Mouse (Mus musculus) embryonic facial prominence, embryonic 13.5 days (tissue): Measurements from ENCODE around the gene Tbc1d2. TPM values are rescaled to one million over a fixed set of nuclear protein-coding genes. Genes with fewer than 3 reads are reported as not detected.

Source experiments
- ATAC-seq: fragments of 200-750 bp; cut with Nextera tagmentation; 2 replicates; pipeline ENCODE4 v1.8.0; 2017; ENCODE audit warnings: low read depth; ENCODE audit not compliant: insufficient number of reproducible peaks, insufficient read depth, low FRiP score, low TSS enrichment
- H3K27ac ChIP-seq: fragments of 300-500 bp; sonication (generic); 2 replicates; pipeline ENCODE4 v1.5.1; 2015; ENCODE audit warnings: moderate library complexity, mild to moderate bottlenecking, inconsistent platforms
- H3K27me3 ChIP-seq: fragments of 300-500 bp; sonication (generic); 2 replicates; pipeline ENCODE4 v1.6.1; 2015; ENCODE audit warnings: mild to moderate bottlenecking, inconsistent platforms
- H3K36me3 ChIP-seq: fragments of 300-500 bp; sonication (generic); 2 replicates; pipeline ENCODE4 v1.6.1; 2015; ENCODE audit warnings: mild to moderate bottlenecking, inconsistent platforms
- H3K4me1 ChIP-seq: fragments of 300-500 bp; sonication (generic); 2 replicates; pipeline ENCODE4 v1.6.1; 2015; ENCODE audit warnings: inconsistent platforms
- H3K4me2 ChIP-seq: fragments of 300-500 bp; sonication (generic); 2 replicates; pipeline ENCODE4 v1.6.1; 2015; ENCODE audit warnings: moderate library complexity, mild to moderate bottlenecking, inconsistent platforms
- H3K4me3 ChIP-seq: fragments of 300-500 bp; sonication (generic); 2 replicates; pipeline ENCODE4 v1.5.1; 2015; ENCODE audit warnings: mild to moderate bottlenecking, inconsistent platforms
- H3K9ac ChIP-seq: fragments of 300-500 bp; sonication (generic); 2 replicates; pipeline ENCODE4 v1.6.1; 2015; ENCODE audit warnings: mild to moderate bottlenecking, inconsistent platforms
- H3K9me3 ChIP-seq: fragments of 300-500 bp; sonication (generic); 2 replicates; pipeline ENCODE4 v1.6.1; 2016; ENCODE audit warnings: inconsistent platforms
- WGBS: fragments of 180-500 bp; shearing (Covaris S2); methylation state at CpG from one replicate; pipeline ENCODE4 v1.1.7; 2015; ENCODE audit warnings: mixed read lengths; 5-methylcytosine and 5-hydroxymethylcytosine counted together
- polyA plus RNA-seq: library from polyadenylated mRNA; unstranded; fragments of >200 nt; fragmentation: Nextera tagmentation; extraction: Ambion mirVana; gene quantifications from 2 replicates; pipeline ENCODE4 v1.2.1, GENCODE M21; 2015

The Tbc1d2 gene
- polyA plus RNA-seq = 2.0 and 2.8 TPM in 2 replicates

GRCm38 (mm10) chr4:46650086-46650753 is at the start of gene Tbc1d2:
Gene Tbc1d2 (minus strand): TSS chr4:46650209.
- Histone ChIP-seq H3K4me2 (peak within 1 kb of the TSS; percentile 95), H3K9me3 (no peaks in the 10 kb centered on the region), H3K27me3 (peaks cover 43% of the 10 kb centered on the region), H3K9ac (peak within 1 kb of the TSS; percentile 81), H3K4me1 (peaks cover 13% of the 10 kb centered on the region), H3K36me3 (no peaks in the 10 kb centered on the region), H3K27ac (peak within 1 kb of the TSS; percentile 90), H3K4me3 (peak within 1 kb of the TSS; percentile 71)
- WGBS = under 1% methylated on average over 69 of the region's 69 CpGs
- peak; percentile 92 for ATAC-seq

- WGBS = 76% methylated on average over 6 of the region's 6 CpGs
- Histone ChIP-seq H3K36me3 (no peaks in the 10 kb centered on the region), H3K9me3 (peaks cover 2% of the 10 kb centered on the region; the same call in 1 of the 2 replicates), H3K4me2 (no peak overlapping the region), H3K4me3 (no peak overlapping the region), H3K4me1 (no peaks in the 10 kb centered on the region), H3K27ac (no peak overlapping the region), H3K9ac (no peak overlapping the region), H3K27me3 (no peaks in the 10 kb centered on the region)
- ATAC-seq = no peak
These were observed 46.5 kb upstream of the Tbc1d2 start for GRCm38 (mm10) chr4:46696467-46696866.

GRCm38 (mm10) chr4:46690565-46690964 is 40.6 kb upstream of the Tbc1d2 start:
- no peak overlapping the region for H3K4me2 ChIP-seq
- no peak overlapping the region for H3K27ac ChIP-seq
- peaks cover 20% of the 10 kb centered on the region for H3K27me3 ChIP-seq
- no peak overlapping the region for H3K4me3 ChIP-seq
- peaks cover 6% of the 10 kb centered on the region; the same call in 1 of the 2 replicates for H3K9me3 ChIP-seq
- no peaks in the 10 kb centered on the region for H3K36me3 ChIP-seq
- H3K9ac ChIP-seq = no peak overlapping the region
- no peak for ATAC-seq
- H3K4me1 ChIP-seq = no peaks in the 10 kb centered on the region
- WGBS = 80% methylated on average over 8 of the region's 8 CpGs

- no peak overlapping the region for H3K27ac ChIP-seq
- no peak overlapping the region for H3K9ac ChIP-seq
- no peak for ATAC-seq
- no peak overlapping the region for H3K4me3 ChIP-seq
- WGBS = 81% methylated on average over 8 of the region's 8 CpGs
- H3K9me3 ChIP-seq = peaks cover 6% of the 10 kb centered on the region; the same call in 1 of the 2 replicates
- H3K36me3 ChIP-seq = no peaks in the 10 kb centered on the region
- no peaks in the 10 kb centered on the region for H3K4me1 ChIP-seq
- peaks cover 20% of the 10 kb centered on the region for H3K27me3 ChIP-seq
- no peak overlapping the region for H3K4me2 ChIP-seq
These were observed 40.0 kb upstream of the Tbc1d2 start for GRCm38 (mm10) chr4:46690023-46690420.

GRCm38 (mm10) chr4:46689397-46690022 is 39.5 kb upstream of the Tbc1d2 start:
- H3K9ac ChIP-seq = no peak overlapping the region
- H3K4me2 ChIP-seq = no peak overlapping the region
- H3K36me3 ChIP-seq = no peaks in the 10 kb centered on the region
- H3K27ac ChIP-seq = no peak overlapping the region
- WGBS = 42% methylated on average over 15 of the region's 15 CpGs
- peaks cover 20% of the 10 kb centered on the region for H3K27me3 ChIP-seq
- no peaks in the 10 kb centered on the region for H3K4me1 ChIP-seq
- H3K4me3 ChIP-seq = no peak overlapping the region
- H3K9me3 ChIP-seq = peaks cover 6% of the 10 kb centered on the region; the same call in 1 of the 2 replicates
- no peak for ATAC-seq

GRCm38 (mm10) chr4:46688213-46688832 is 38.3 kb upstream of the Tbc1d2 start:
- Histone ChIP-seq H3K36me3 (no peaks in the 10 kb centered on the region), H3K27ac (no peak overlapping the region), H3K9me3 (peaks cover 6% of the 10 kb centered on the region; the same call in 1 of the 2 replicates), H3K4me1 (no peaks in the 10 kb centered on the region), H3K4me3 (no peak overlapping the region), H3K9ac (no peak overlapping the region), H3K4me2 (no peak overlapping the region), H3K27me3 (peaks cover 20% of the 10 kb centered on the region)
- WGBS = 70% methylated on average over 14 of the region's 14 CpGs
- no peak for ATAC-seq

GRCm38 (mm10) chr4:46684160-46684559 is 34.2 kb upstream of the Tbc1d2 start:
- 79% methylated on average over 6 of the region's 6 CpGs for WGBS
- H3K36me3 ChIP-seq = no peaks in the 10 kb centered on the region

GRCm38 (mm10) chr4:46676646-46677045 is 26.6 kb upstream of the Tbc1d2 start:
- Histone ChIP-seq H3K27me3 (no peaks in the 10 kb centered on the region), H3K4me2 (no peak overlapping the region), H3K27ac (no peak overlapping the region), H3K36me3 (no peaks in the 10 kb centered on the region), H3K9ac (no peak overlapping the region), H3K9me3 (no peaks in the 10 kb centered on the region), H3K4me1 (no peaks in the 10 kb centered on the region), H3K4me3 (no peak overlapping the region)
- WGBS = 76% methylated on average over 3 of the region's 3 CpGs
- no peak for ATAC-seq

More at GRCm38 (mm10) chr4:46684160-46684559, 34.2 kb upstream of the Tbc1d2 start:
- Histone ChIP-seq H3K9me3 (no peaks in the 10 kb centered on the region), H3K27me3 (peaks cover 7% of the 10 kb centered on the region), H3K27ac (no peak overlapping the region), H3K4me1 (no peaks in the 10 kb centered on the region), H3K9ac (no peak overlapping the region), H3K4me3 (no peak overlapping the region), H3K4me2 (no peak overlapping the region)
- no peak for ATAC-seq

- Histone ChIP-seq H3K4me2 (no peak overlapping the region), H3K9ac (no peak overlapping the region), H3K36me3 (no peaks in the 10 kb centered on the region), H3K4me3 (no peak overlapping the region), H3K27me3 (no peaks in the 10 kb centered on the region), H3K27ac (no peak overlapping the region), H3K4me1 (no peaks in the 10 kb centered on the region), H3K9me3 (no peaks in the 10 kb centered on the region)
- 54% methylated on average over 4 of the region's 4 CpGs for WGBS
- ATAC-seq = no peak
These were observed 26.0 kb upstream of the Tbc1d2 start for GRCm38 (mm10) chr4:46675992-46676391.

GRCm38 (mm10) chr4:46675272-46675785 is 25.3 kb upstream of the Tbc1d2 start:
- WGBS = 66% methylated on average over 11 of the region's 11 CpGs
- H3K9ac ChIP-seq = no peak overlapping the region
- H3K4me1 ChIP-seq = no peaks in the 10 kb centered on the region
- H3K36me3 ChIP-seq = no peaks in the 10 kb centered on the region
- no peak overlapping the region for H3K4me3 ChIP-seq
- ATAC-seq = no peak
- H3K9me3 ChIP-seq = no peaks in the 10 kb centered on the region
- no peak overlapping the region for H3K4me2 ChIP-seq
- H3K27me3 ChIP-seq = no peaks in the 10 kb centered on the region
- no peak overlapping the region for H3K27ac ChIP-seq

- H3K9me3 ChIP-seq = no peaks in the 10 kb centered on the region
- 79% methylated on average over 11 of the region's 11 CpGs for WGBS
- no peaks in the 10 kb centered on the region for H3K27me3 ChIP-seq
- ATAC-seq = no peak
- H3K9ac ChIP-seq = no peak overlapping the region
- peaks cover 11% of the 10 kb centered on the region; the same call in 1 of the 2 replicates for H3K4me1 ChIP-seq
- no peak overlapping the region for H3K27ac ChIP-seq
- no peak overlapping the region for H3K4me2 ChIP-seq
- no peak overlapping the region for H3K4me3 ChIP-seq
- no peaks in the 10 kb centered on the region for H3K36me3 ChIP-seq
These were observed 18.6 kb upstream of the Tbc1d2 start for GRCm38 (mm10) chr4:46668620-46669019.
